Comparison of ENCODE assay signal across 8 mouse cellular contexts in genomic region chr7:82533747-82534504, GRCm38 (mm10).
A peak's percentile ranks its signal among the peaks of the same experiment; 100 is the strongest.
DNase-seq lines count a peak whose midpoint lies in the region; ATAC-seq and TF ChIP-seq lines count a peak whose summit lies in the region.

No protein-coding gene starts in this region.

- H3K4me1 ChIP-seq in heart, embryonic 13.5 days, result peaks cover 20% of the 10 kb centered on the region
- H3K4me1 ChIP-seq in heart, embryonic 12.5 days (replicated peaks), result peaks cover 13% of the 10 kb centered on the region; the same call in 1 of the 2 replicates
- 0 out of 2 replicates have a peak, but pooled peaks cover 3% of the 10 kb centered on the region for H3K4me1 ChIP-seq in intestine, embryonic 15.5 days (replicated peaks)

- H3K4me3 ChIP-seq in heart, embryonic 13.5 days, result no peak overlapping the region
- no peak overlapping the region for H3K4me3 ChIP-seq in heart, embryonic 12.5 days
- no peak overlapping the region for H3K4me3 ChIP-seq in intestine, embryonic 15.5 days (replicated peaks)

- ATAC-seq in heart, embryonic 13.5 days (ENCODE audit: extremely low read depth, insufficient number of reproducible peaks, low FRiP score, low TSS enrichment), result no peak
- no peak for ATAC-seq in heart, embryonic 12.5 days (ENCODE audit: insufficient number of reproducible peaks, low FRiP score)
- peak; percentile 44 for ATAC-seq in Patski
- peak; percentile 76 for ATAC-seq in intestine, embryonic 15.5 days

- no peaks in the 10 kb centered on the region for H3K9me3 ChIP-seq in heart, embryonic 13.5 days
- H3K9me3 ChIP-seq in heart, embryonic 12.5 days (replicated peaks), result no peaks in the 10 kb centered on the region
- no peaks in the 10 kb centered on the region for H3K9me3 ChIP-seq in intestine, embryonic 15.5 days

- H3K4me2 ChIP-seq in heart, embryonic 13.5 days, result no peak overlapping the region
- no peak overlapping the region for H3K4me2 ChIP-seq in heart, embryonic 12.5 days
- H3K4me2 ChIP-seq in intestine, embryonic 15.5 days (replicated peaks), result no peak overlapping the region; the same call in 1 of the 2 replicates

- POLR2A ChIA-PET in Patski (lab: Charles Lee), result no interaction called here

- no peak for TF ChIP-seq CTCF in Patski (IDR thresholded peaks at IDR 0.05)

- WGBS in heart, embryonic 13.5 days, result 59% methylated on average over 12 of the region's 12 CpGs
- 62% methylated on average over 12 of the region's 12 CpGs for WGBS in heart, embryonic 12.5 days
- 44% methylated on average over 12 of the region's 12 CpGs for WGBS in intestine, embryonic 15.5 days

- H3K27me3 ChIP-seq in heart, embryonic 13.5 days (replicated peaks), result peaks cover under 1% of the 10 kb centered on the region; the same call in 1 of the 2 replicates
- no peaks in the 10 kb centered on the region for H3K27me3 ChIP-seq in heart, embryonic 12.5 days (replicated peaks)
- H3K27me3 ChIP-seq in Patski, result no peaks in the 10 kb centered on the region
- no peaks in the 10 kb centered on the region for H3K27me3 ChIP-seq in intestine, embryonic 15.5 days (replicated peaks)

- DNase-seq in Patski (ENCODE audit: low read depth, low spot score), result peak; percentile 55
- peak; percentile 31 for DNase-seq in lung, postnatal 25 days (ENCODE audit: low spot score)
- DNase-seq in cerebellum, postnatal 25 days, result no peak
- no peak for DNase-seq in layer of hippocampus, postnatal 14 days (ENCODE audit: low spot score in 2 of 2)
- no peak for DNase-seq in thymus, postnatal 14 days

- in situ Hi-C loops in Patski (cut with MboI; ENCODE audit: low pct_unique_long_range_greater_than_20kb), result no loop called here

- H3K36me3 ChIP-seq in heart, embryonic 13.5 days, result no peaks in the 10 kb centered on the region
- no peaks in the 10 kb centered on the region for H3K36me3 ChIP-seq in heart, embryonic 12.5 days
- H3K36me3 ChIP-seq in intestine, embryonic 15.5 days, result no peaks in the 10 kb centered on the region

- CTCF ChIA-PET in Patski (lab: Charles Lee), result interaction anchor here (0.6 kb wide), 1 partner anchor 31 kb away, joined by 3 read pairs; no protein-coding TSS in a partner anchor

- H3K9ac ChIP-seq in heart, embryonic 13.5 days, result no peak overlapping the region
- H3K9ac ChIP-seq in heart, embryonic 12.5 days, result no peak overlapping the region
- no peak overlapping the region for H3K9ac ChIP-seq in intestine, embryonic 15.5 days

- peak overlapping the region; percentile 34; the same call in 1 of the 2 replicates for H3K27ac ChIP-seq in heart, embryonic 13.5 days (replicated peaks)
- H3K27ac ChIP-seq in heart, embryonic 12.5 days (ENCODE audit: poor library complexity, severe bottlenecking), result no peak overlapping the region
- H3K27ac ChIP-seq in intestine, embryonic 15.5 days, result 0 out of 2 replicates have a peak overlapping the region, but pooled peaks have one; percentile 48

Comparison
In these comparisons a context has a peak if more than half of its experiments do, and no peak if none do; other contexts are left out.
1. ATAC-seq: peak in Patski (single experiment) and intestine, embryonic 15.5 days (single experiment); none in heart, embryonic 13.5 days (single experiment) and heart, embryonic 12.5 days (single experiment).
2. DNase-seq: peak in Patski (single experiment) and lung, postnatal 25 days (single experiment); none in cerebellum, postnatal 25 days (0 of 2), layer of hippocampus, postnatal 14 days (0 of 2) and thymus, postnatal 14 days (single experiment).